Mouse (Mus musculus) liver, postnatal 0 days (tissue): Measurements from ENCODE around the gene Dcaf10. TPM values are rescaled to one million over a fixed set of nuclear protein-coding genes. Genes with fewer than 3 reads are reported as not detected.
A peak's percentile ranks its signal among the peaks of the same experiment; 100 is the strongest.

ENCODE experiments used
- ATAC-seq: fragments of 200-750 bp; cut with Nextera tagmentation; 2 replicates; pipeline ENCODE4 v1.8.0; 2017; ENCODE audit warnings: mild to moderate bottlenecking, moderate library complexity
- DNase-seq: peaks from one replicate; pipeline ENCODE4 v3.0.0-alpha.2; 2016
- H3K27ac ChIP-seq: fragments of 300-500 bp; sonication (generic); 2 replicates; pipeline ENCODE4 v1.5.1; 2014; ENCODE audit warnings: antibody characterized with exemption, moderate library complexity, mild to moderate bottlenecking, low read depth
- H3K27me3 ChIP-seq: fragments of 300-500 bp; sonication (generic); 2 replicates; pipeline ENCODE4 v1.6.1; 2014; ENCODE audit warnings: low read length, control low read depth, mixed read lengths; ENCODE audit not compliant: insufficient read depth
- H3K36me3 ChIP-seq: fragments of 300-500 bp; sonication (generic); replicated peaks from 2 replicates; pipeline ENCODE4 v1.6.1; 2014; ENCODE audit warnings: mild to moderate bottlenecking, control low read depth, low read length, moderate library complexity, mixed read lengths; ENCODE audit not compliant: insufficient read depth
- H3K4me1 ChIP-seq: fragments of 300-500 bp; sonication (generic); 2 replicates; pipeline ENCODE4 v1.6.1; 2014; ENCODE audit warnings: antibody characterized with exemption, mild to moderate bottlenecking, control low read depth; ENCODE audit not compliant: insufficient read depth
- H3K4me2 ChIP-seq: fragments of 300-500 bp; sonication (generic); 2 replicates; pipeline ENCODE4 v1.6.1; 2014; ENCODE audit warnings: low read depth, mild to moderate bottlenecking, low read length, moderate library complexity, mixed read lengths
- H3K4me3 ChIP-seq: fragments of 300-500 bp; sonication (generic); 2 replicates; pipeline ENCODE4 v1.5.1; 2014; ENCODE audit warnings: low read depth, low read length
- H3K9ac ChIP-seq: fragments of 300-500 bp; sonication (generic); replicated peaks from 2 replicates; pipeline ENCODE4 v1.6.1; 2014; ENCODE audit warnings: mild to moderate bottlenecking, moderate library complexity
- H3K9me3 ChIP-seq: fragments of 300-500 bp; sonication (generic); 2 replicates; pipeline ENCODE4 v1.6.1; 2016; ENCODE audit warnings: mild to moderate bottlenecking, control low read depth, low read length, mixed read lengths
- CTCF ChIP-seq: sonication (generic); IDR thresholded peaks from 2 replicates; pipeline ENCODE4 v1.5.1; 2016; ENCODE audit warnings: antibody characterized with exemption, low read depth
- EP300 ChIP-seq: IDR thresholded peaks from 2 replicates; pipeline ENCODE4 v1.6.1; 2016; ENCODE audit warnings: antibody characterized with exemption, low read depth, mild to moderate bottlenecking
- WGBS: fragments of 180-500 bp; shearing (Covaris S2); extraction: QIAGEN DNeasy Blood & Tissue Kit; methylation state at CpG from one replicate; pipeline ENCODE4 v1.1.7; 2014; ENCODE audit not compliant: insufficient replicate concordance; 5-methylcytosine and 5-hydroxymethylcytosine counted together
- polyA plus RNA-seq: library from polyadenylated mRNA; unstranded; fragments of >200 nt; fragmentation: Nextera tagmentation; extraction: Ambion mirVana; gene quantifications from 2 replicates; pipeline ENCODE4 v1.2.1, GENCODE M21; 2015

The Dcaf10 gene
- polyA plus RNA-seq, 1 experiment from 2014 or later = 4.9 TPM

GRCm38 (mm10) chr4:45402281-45402680, 60.4 kb downstream of the Dcaf10 start:
- peak overlapping the region; percentile 88; the same call in 1 of the 2 replicates for H3K27ac ChIP-seq
- 64% methylated on average over 4 of the region's 4 CpGs for WGBS
- H3K9me3 ChIP-seq = no peaks in the 10 kb centered on the region
- DNase-seq (no peak), ATAC-seq (no peak)
- H3K9ac ChIP-seq = 0 out of 2 replicates have a peak overlapping the region, but pooled peaks have one; percentile 33
- TF ChIP-seq CTCF = no peak
- TF ChIP-seq EP300 = no peak
- H3K4me2 ChIP-seq = peak overlapping the region; percentile 63
- H3K4me3 ChIP-seq = peak overlapping the region; percentile 28
- H3K4me1 ChIP-seq = peaks cover 18% of the 10 kb centered on the region
- peaks cover 61% of the 10 kb centered on the region for H3K36me3 ChIP-seq
- H3K27me3 ChIP-seq = no peaks in the 10 kb centered on the region

GRCm38 (mm10) chr4:45402878-45403498, 61.1 kb downstream of the Dcaf10 start:
- H3K4me2 ChIP-seq = peak overlapping the region; percentile 63
- WGBS = 29% methylated on average over 7 of the region's 7 CpGs
- H3K27me3 ChIP-seq = no peaks in the 10 kb centered on the region
- peaks cover 56% of the 10 kb centered on the region for H3K36me3 ChIP-seq
- no peaks in the 10 kb centered on the region for H3K9me3 ChIP-seq
- peak; percentile 81 for TF ChIP-seq EP300
- TF ChIP-seq CTCF = no peak
- H3K4me1 ChIP-seq = peaks cover 18% of the 10 kb centered on the region
- H3K27ac ChIP-seq = peak overlapping the region; percentile 88
- peak overlapping the region; percentile 28 for H3K4me3 ChIP-seq
- H3K9ac ChIP-seq = peak overlapping the region; percentile 46; the same call in 1 of the 2 replicates
- peak; percentile 79 for ATAC-seq
- peak; percentile 83 for DNase-seq

- 32% methylated on average over 7 of the region's 7 CpGs for WGBS
Measured at GRCm38 (mm10) chr4:45403499-45403878, 61.6 kb downstream of the Dcaf10 start.

DNA sequence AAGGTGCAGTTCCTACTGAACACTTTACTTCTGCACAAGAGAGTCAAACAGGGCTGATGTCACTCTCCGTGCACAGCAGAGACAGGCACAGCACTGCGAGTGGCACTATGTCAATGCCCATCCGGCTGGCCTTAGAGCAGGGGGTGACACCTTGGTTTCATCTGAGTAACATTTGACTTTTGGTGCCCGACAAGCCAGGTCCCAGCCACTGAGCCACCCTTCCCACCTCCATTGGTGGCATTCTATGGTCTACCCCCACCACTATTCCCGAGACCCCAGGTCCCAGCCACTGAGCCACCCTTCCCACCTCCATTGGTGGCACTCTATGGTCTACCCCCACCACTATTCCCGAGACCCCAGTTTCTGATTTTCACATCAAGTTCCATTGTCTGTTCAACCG, 62.2 kb downstream of the Dcaf10 start:
- no peak overlapping the region; the same call in 1 of the 2 replicates for H3K9ac ChIP-seq
- H3K36me3 ChIP-seq = peaks cover 45% of the 10 kb centered on the region
- H3K4me1 ChIP-seq = peaks cover 19% of the 10 kb centered on the region
- peak overlapping the region; percentile 88 for H3K27ac ChIP-seq
- TF ChIP-seq EP300 (no peak), CTCF (no peak)
- DNase-seq (peak; percentile 12), ATAC-seq (no peak)
- H3K27me3 ChIP-seq = no peaks in the 10 kb centered on the region
- no peaks in the 10 kb centered on the region for H3K9me3 ChIP-seq
- peak overlapping the region; percentile 63 for H3K4me2 ChIP-seq
- WGBS = 87% methylated on average over 7 of the region's 7 CpGs
- H3K4me3 ChIP-seq = peak overlapping the region; percentile 28

More at GRCm38 (mm10) chr4:45403499-45403878, 61.6 kb downstream of the Dcaf10 start:
- H3K4me1 ChIP-seq = peaks cover 18% of the 10 kb centered on the region
- peak overlapping the region; percentile 88 for H3K27ac ChIP-seq
- H3K27me3 ChIP-seq = no peaks in the 10 kb centered on the region
- H3K4me2 ChIP-seq = peak overlapping the region; percentile 63
- no peaks in the 10 kb centered on the region for H3K9me3 ChIP-seq
- DNase-seq = peak; percentile 13
- peaks cover 51% of the 10 kb centered on the region for H3K36me3 ChIP-seq
- TF ChIP-seq EP300 (no peak), CTCF (no peak)
- H3K4me3 ChIP-seq = peak overlapping the region; percentile 28
- peak overlapping the region; percentile 46; the same call in 1 of the 2 replicates for H3K9ac ChIP-seq
- no peak for ATAC-seq

GRCm38 (mm10) chr4:45405315-45405714, 63.4 kb downstream of the Dcaf10 start:
- DNase-seq = peak; percentile 26
- ATAC-seq = no peak
- Histone ChIP-seq H3K9ac (no peak overlapping the region; the same call in 1 of the 2 replicates), H3K9me3 (no peaks in the 10 kb centered on the region), H3K27ac (peak overlapping the region; percentile 53; the same call in 1 of the 2 replicates), H3K36me3 (peaks cover 32% of the 10 kb centered on the region), H3K4me2 (peak overlapping the region; percentile 54), H3K4me3 (peak overlapping the region; percentile 3), H3K4me1 (peaks cover 23% of the 10 kb centered on the region), H3K27me3 (no peaks in the 10 kb centered on the region)
- WGBS = 68% methylated on average over 7 of the region's 7 CpGs
- TF ChIP-seq CTCF (no peak), EP300 (no peak)

- DNase-seq = no peak
- 66% methylated on average over 7 of the region's 7 CpGs for WGBS
- peaks cover 23% of the 10 kb centered on the region for H3K4me1 ChIP-seq
- H3K9me3 ChIP-seq = no peaks in the 10 kb centered on the region
- H3K4me2 ChIP-seq = peak overlapping the region; percentile 79
- peak overlapping the region; percentile 95 for H3K27ac ChIP-seq
- H3K36me3 ChIP-seq = peaks cover 22% of the 10 kb centered on the region
- no peak for TF ChIP-seq EP300
- no peak for TF ChIP-seq CTCF
- ATAC-seq = no peak
- peak overlapping the region; percentile 99 for H3K9ac ChIP-seq
- H3K27me3 ChIP-seq = no peaks in the 10 kb centered on the region
- peak overlapping the region; percentile 95 for H3K4me3 ChIP-seq
Measured at GRCm38 (mm10) chr4:45406397-45406796, 64.5 kb downstream of the Dcaf10 start.
